In genomic region chr8:46216838-46217237, GRCm38 (mm10) we compare ENCODE assay signal across 8 mouse cellular contexts. TPM values are rescaled to one million over a fixed set of nuclear protein-coding genes. Genes with fewer than 3 reads are reported as not detected.
DNase-seq lines count a peak whose midpoint lies in the region; ATAC-seq and TF ChIP-seq lines count a peak whose summit lies in the region.

No protein-coding gene starts in this region.

- TF ChIP-seq CTCF in hindbrain, postnatal 0 days (IDR thresholded peaks at IDR 0.05; ENCODE audit: low read depth): no peak

- H3K4me3 ChIP-seq in hindbrain, postnatal 0 days (ENCODE audit: low read length): peak overlapping the region; percentile 33
- H3K4me3 ChIP-seq in macrophage (ENCODE audit: inconsistent target): peak overlapping the region; percentile 17; the same call in 1 of the 2 replicates

- peak overlapping the region; percentile 56 for H3K4me2 ChIP-seq in hindbrain, postnatal 0 days (ENCODE audit: low read depth, low read length)

- no peaks in the 10 kb centered on the region for H3K36me3 ChIP-seq in hindbrain, postnatal 0 days (ENCODE audit: insufficient read depth, low read length)
- H3K36me3 ChIP-seq in macrophage (ENCODE audit: inconsistent target): no peaks in the 10 kb centered on the region

- H3K27ac ChIP-seq in hindbrain, postnatal 0 days: peak overlapping the region; percentile 77
- H3K27ac ChIP-seq in macrophage: no peak overlapping the region

- peaks cover 7% of the 10 kb centered on the region; the same call in 1 of the 2 replicates for H3K4me1 ChIP-seq in hindbrain, postnatal 0 days (ENCODE audit: insufficient read depth, low read length)

- WGBS in hindbrain, postnatal 0 days: under 1% methylated on average over 14 of the region's 14 CpGs
- 6% methylated on average over 14 of the region's 14 CpGs for WGBS in macrophage (ENCODE audit: missing documents)

- H3K9me3 ChIP-seq in hindbrain, postnatal 0 days (ENCODE audit: low read length): no peaks in the 10 kb centered on the region

- ATAC-seq in hindbrain, postnatal 0 days: peak; percentile 91

- no peaks in the 10 kb centered on the region for H3K79me2 ChIP-seq in macrophage (ENCODE audit: inconsistent target)

- peak; percentile 8 to 21 for DNase-seq in adrenal gland, postnatal 4 days (ENCODE audit: low spot score in 2 of 2)
- peak; percentile 81 for DNase-seq in embryo, embryonic 10 days (ENCODE audit: low spot score)
- peak; percentile 72 for DNase-seq in gastrocnemius, postnatal 25 days
- DNase-seq in hindbrain, postnatal 0 days (ENCODE audit: low spot score): peak; percentile 81
- peak; percentile 47 to 57 for DNase-seq in left cerebral cortex, adult 8-10 months (ENCODE audit: low spot score in 2 of 2)
- peak; percentile 64 for DNase-seq in right cerebral cortex, postnatal 4 days
- no peak for DNase-seq in B cell, adult 2 months

- H3K9ac ChIP-seq in hindbrain, postnatal 0 days (replicated peaks; ENCODE audit: low read length): peak overlapping the region; percentile 53

- no peaks in the 10 kb centered on the region for H3K27me3 ChIP-seq in hindbrain, postnatal 0 days (ENCODE audit: insufficient read depth, low read length)

RNA-seq across cellular contexts. Expression of gene Slc25a4, which starts 5.8 kb away (rescaled TPM):
- 100 to 1,000 TPM; 273 to 285 TPM for total RNA-seq in adrenal gland, postnatal 4 days (2021)
- 1,000 to 10,000 TPM; 2,973 to 3,130 TPM for total RNA-seq in gastrocnemius, postnatal 25 days (2021)
- total RNA-seq in hindbrain, postnatal 0 days (2014; rRNA removed): 1,071 and 1,180 TPM in 2 replicates
- polyA plus RNA-seq in hindbrain, postnatal 0 days (2015; fragmentation: Nextera tagmentation; extraction: Ambion mirVana): 1,213 and 1,215 TPM in 2 replicates
- 100 to 1,000 TPM; 543 to 583 (median 554) TPM for total RNA-seq in left cerebral cortex, adult 8-10 months (2022)
- total RNA-seq in macrophage (2018; cell fraction: chromatin; rRNA removed): 10 to 100 TPM in 22 of 26 experiments, 1 to 10 TPM in 4; 4.3 to 61.3 (median 18.3) TPM
- 100 to 1,000 TPM in 15 of 26 experiments, 10 to 100 TPM in 11; 79.9 to 119 (median 106) TPM for total RNA-seq in macrophage (2018; cell fraction: cytosol; rRNA removed)
- total RNA-seq in macrophage (2018; cell fraction: nucleus; rRNA removed): 10 to 100 TPM; 17.0 to 61.8 (median 32.0) TPM
- 90.6 to 146 TPM (median 92.1 TPM) in 3 replicates for polyA plus RNA-seq in macrophage (2018)

Comparison
In these comparisons a context has a peak if more than half of its experiments do, and no peak if none do; other contexts are left out.
1. DNase-seq: peak in adrenal gland, postnatal 4 days (2 of 2), embryo, embryonic 10 days (single experiment), gastrocnemius, postnatal 25 days (single experiment), hindbrain, postnatal 0 days (single experiment), left cerebral cortex, adult 8-10 months (2 of 2) and right cerebral cortex, postnatal 4 days (single experiment); none in B cell, adult 2 months (0 of 2).